Mouse (Mus musculus) embryonic facial prominence, embryonic 15.5 days (tissue): ENCODE data around the gene Josd2. TPM values are rescaled to one million over a fixed set of nuclear protein-coding genes. Genes with fewer than 3 reads are reported as not detected.

Experiments used
- ATAC-seq: fragments of 200-750 bp; cut with Nextera tagmentation; 2 replicates; pipeline ENCODE4 v1.8.0; 2017; ENCODE audit warnings: low read depth, moderate TSS enrichment; ENCODE audit not compliant: insufficient number of reproducible peaks, low FRiP score, low TSS enrichment
- H3K27ac ChIP-seq: fragments of 300-500 bp; sonication (generic); replicated peaks from 2 replicates; pipeline ENCODE4 v1.5.1; 2015; ENCODE audit warnings: mild to moderate bottlenecking, inconsistent platforms
- H3K27me3 ChIP-seq: fragments of 300-500 bp; sonication (generic); 2 replicates; pipeline ENCODE4 v1.6.1; 2015; ENCODE audit warnings: inconsistent platforms
- H3K36me3 ChIP-seq: fragments of 300-500 bp; sonication (generic); 2 replicates; pipeline ENCODE4 v1.6.1; 2015; ENCODE audit warnings: mild to moderate bottlenecking, inconsistent platforms
- H3K4me1 ChIP-seq: fragments of 300-500 bp; sonication (generic); 2 replicates; pipeline ENCODE4 v1.6.1; 2015; ENCODE audit warnings: inconsistent platforms
- H3K4me2 ChIP-seq: fragments of 300-500 bp; sonication (generic); replicated peaks from 2 replicates; pipeline ENCODE4 v1.6.1; 2015; ENCODE audit warnings: mild to moderate bottlenecking, inconsistent platforms
- H3K4me3 ChIP-seq: fragments of 300-500 bp; sonication (generic); replicated peaks from 2 replicates; pipeline ENCODE4 v1.5.1; 2015; ENCODE audit warnings: mild to moderate bottlenecking, inconsistent platforms
- H3K9ac ChIP-seq: fragments of 300-500 bp; sonication (generic); 2 replicates; pipeline ENCODE4 v1.6.1; 2015; ENCODE audit warnings: inconsistent platforms
- H3K9me3 ChIP-seq: fragments of 300-500 bp; sonication (generic); replicated peaks from 2 replicates; pipeline ENCODE4 v1.6.1; 2016; ENCODE audit warnings: inconsistent platforms
- WGBS: fragments of 180-500 bp; shearing (Covaris S2); methylation state at CpG from one replicate; pipeline ENCODE4 v1.1.7; 2015; 5-methylcytosine and 5-hydroxymethylcytosine counted together
- polyA plus RNA-seq: library from polyadenylated mRNA; unstranded; fragments of >200 nt; fragmentation: Nextera tagmentation; extraction: Ambion mirVana; gene quantifications from 2 replicates; pipeline ENCODE4 v1.2.1, GENCODE M21; 2015

Josd2 gene
- 121 and 124 TPM in 2 replicates for polyA plus RNA-seq

DNA sequence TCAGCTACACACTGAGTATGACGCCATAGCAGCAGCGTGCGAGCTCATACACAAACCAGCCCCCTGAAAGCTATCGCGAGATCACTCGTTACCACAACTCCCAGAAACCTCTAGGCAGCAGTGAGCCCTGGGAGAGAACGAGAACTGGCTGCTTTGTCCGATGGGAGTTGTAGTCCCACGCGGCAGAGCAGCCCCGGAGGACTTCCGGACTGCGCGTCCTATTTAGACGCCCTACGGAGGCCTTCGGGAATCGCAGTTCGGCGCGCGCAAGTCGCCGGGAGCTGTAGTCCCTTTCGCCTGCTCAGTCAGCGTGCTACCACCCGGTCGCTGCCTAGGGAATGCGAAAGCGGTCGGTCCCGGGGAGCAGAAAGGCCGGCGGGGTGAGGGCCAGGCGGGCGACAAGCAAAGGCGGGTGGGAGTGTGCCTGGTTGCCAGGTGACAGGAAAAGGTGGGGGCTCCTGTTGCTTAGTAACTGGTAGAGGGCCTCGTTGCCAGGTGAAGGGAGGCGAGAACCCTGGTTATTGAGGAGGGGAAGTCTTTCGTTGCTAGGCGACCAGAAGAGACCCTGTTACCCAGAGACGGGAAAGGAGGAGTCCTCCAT is at the start of gene Josd2:
TSS of gene Josd2 (plus strand) at position 170 of the 601 bp plus-strand sequence.
- H3K4me2 ChIP-seq, result peak within 1 kb of the TSS; percentile 61
- H3K4me3 ChIP-seq, result peak within 1 kb of the TSS; percentile 86
- peak; percentile 92 for ATAC-seq
- H3K9ac ChIP-seq, result peak within 1 kb of the TSS; percentile 82
- H3K9me3 ChIP-seq, result no peaks in the 10 kb centered on the region
- peaks cover 31% of the 10 kb centered on the region for H3K4me1 ChIP-seq
- peaks cover 4% of the 10 kb centered on the region; the same call in 1 of the 2 replicates for H3K36me3 ChIP-seq
- H3K27me3 ChIP-seq, result peaks cover 17% of the 10 kb centered on the region
- under 1% methylated on average over 42 of the region's 42 CpGs for WGBS
- peak within 1 kb of the TSS; percentile 85 for H3K27ac ChIP-seq

DNA sequence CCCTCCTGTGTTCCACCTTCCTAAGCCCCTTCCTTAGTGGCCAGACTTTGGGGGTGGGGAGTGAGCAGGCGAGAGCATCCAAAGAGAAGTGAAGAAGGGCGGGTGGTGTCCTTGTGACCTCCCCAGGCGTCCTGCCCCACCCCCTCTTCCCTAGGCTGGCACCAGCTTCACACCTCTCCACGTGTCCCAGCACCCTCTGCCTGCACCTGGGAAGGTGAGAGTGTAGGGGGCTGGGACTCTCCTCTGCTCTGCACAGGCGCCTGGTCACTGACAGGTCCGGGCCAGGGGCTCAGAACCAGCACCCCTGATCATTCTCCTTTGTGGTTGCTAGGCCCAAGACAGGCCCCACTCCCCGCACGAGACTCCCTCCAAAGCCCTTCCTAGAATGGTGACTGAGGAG is 40.1 kb upstream of the Josd2 start:
- Histone ChIP-seq H3K9ac (no peak overlapping the region), H3K4me2 (peak overlapping the region; percentile 81), H3K27ac (no peak overlapping the region), H3K4me3 (peak overlapping the region; percentile 61), H3K27me3 (peaks cover 54% of the 10 kb centered on the region), H3K4me1 (peaks cover 22% of the 10 kb centered on the region), H3K36me3 (no peaks in the 10 kb centered on the region), H3K9me3 (no peaks in the 10 kb centered on the region)
- no peak; the same call in 1 of the 2 replicates for ATAC-seq
- 9% methylated on average over 8 of the region's 8 CpGs for whole genome bisulfite sequencing

DNA sequence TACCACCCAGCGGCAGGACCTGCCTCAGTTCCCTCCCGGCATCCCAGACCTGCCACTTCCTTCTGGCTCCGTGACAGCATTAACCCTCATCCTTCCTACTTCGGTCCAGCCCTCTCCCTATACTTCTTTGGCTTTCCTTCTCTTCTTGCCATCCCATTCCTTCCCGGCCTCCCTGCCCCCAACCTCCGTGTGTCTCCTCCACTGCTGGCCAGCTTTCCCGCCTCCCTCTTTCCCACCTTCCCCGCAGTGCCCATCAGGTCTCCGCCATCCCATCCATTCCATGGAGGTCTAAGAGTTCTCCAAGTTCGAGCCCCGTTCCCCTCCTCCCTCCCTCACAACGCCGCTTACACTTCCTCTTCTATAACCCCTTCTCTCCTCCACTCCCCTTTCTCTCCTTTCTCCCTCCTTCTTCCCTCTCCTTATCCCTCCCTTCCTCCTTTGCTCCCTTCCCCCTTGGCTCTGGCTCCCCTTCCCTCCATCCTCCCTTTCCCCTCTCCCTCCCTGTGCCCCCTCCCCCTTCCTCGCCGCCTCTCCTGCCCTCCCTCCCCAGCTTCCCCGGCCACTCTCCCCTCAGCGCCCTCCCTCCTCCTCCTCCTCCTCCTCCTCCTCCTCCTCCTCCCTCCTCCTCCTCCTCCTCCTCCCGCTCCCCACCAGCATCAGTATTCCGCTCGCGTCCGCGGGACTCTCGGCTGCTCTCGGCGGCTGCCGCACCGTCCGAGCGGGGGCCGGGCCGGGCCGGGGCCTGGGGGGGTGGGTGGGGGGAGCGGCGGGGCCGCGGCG is 39.4 kb upstream of the Josd2 start:
- peak; percentile 21; the same call in 1 of the 2 replicates for ATAC-seq
- Histone ChIP-seq H3K4me2 (peak overlapping the region; percentile 81), H3K36me3 (no peaks in the 10 kb centered on the region), H3K4me1 (peaks cover 22% of the 10 kb centered on the region), H3K27me3 (peaks cover 52% of the 10 kb centered on the region), H3K27ac (0 out of 2 replicates have a peak overlapping the region, but pooled peaks have one; percentile 34), H3K9ac (no peak overlapping the region), H3K4me3 (peak overlapping the region; percentile 61), H3K9me3 (no peaks in the 10 kb centered on the region)
- 2% methylated on average over 15 of the region's 38 CpGs for WGBS

DNA sequence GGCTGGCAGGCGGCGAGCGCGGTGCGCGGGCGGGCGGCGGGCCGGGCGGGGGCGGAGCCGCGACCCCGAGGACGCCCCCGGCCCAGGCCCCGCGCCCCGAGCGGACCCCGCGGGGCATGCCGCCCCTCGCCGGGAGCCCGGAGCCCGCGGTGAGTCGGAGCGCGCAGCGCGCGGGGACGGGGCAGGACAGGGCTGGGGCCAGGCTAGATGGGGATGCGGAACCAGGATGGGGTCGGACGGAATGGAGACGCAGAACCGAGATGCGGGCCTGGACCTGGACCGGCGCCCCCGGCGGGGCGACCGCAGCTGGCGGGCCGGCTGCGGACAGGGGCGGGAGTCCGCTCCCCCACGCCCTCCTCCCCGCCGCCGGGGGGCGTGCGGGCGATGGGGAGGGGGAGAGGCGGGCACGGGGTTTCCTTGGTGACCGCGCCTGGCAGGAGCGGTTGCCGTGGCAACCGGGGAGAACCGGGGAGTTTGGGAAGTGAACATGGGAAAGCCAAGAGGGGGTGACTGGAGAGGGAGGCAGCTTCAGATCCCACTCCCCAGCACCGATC is 38.7 kb upstream of the Josd2 start, which contains the start of gene Lrrc4b:
TSS of gene Lrrc4b (plus strand) at position 51 of the 554 bp plus-strand sequence.
- Histone ChIP-seq H3K9me3 (no peaks in the 10 kb centered on the region), H3K9ac (peak within 1 kb of the TSS; percentile 44), H3K27me3 (peaks cover 52% of the 10 kb centered on the region), H3K4me2 (peak within 1 kb of the TSS; percentile 81), H3K36me3 (no peaks in the 10 kb centered on the region), H3K27ac (peak within 1 kb of the TSS; percentile 34; the same call in 1 of the 2 replicates), H3K4me1 (peaks cover 22% of the 10 kb centered on the region), H3K4me3 (peak within 1 kb of the TSS; percentile 61)
- no peak for ATAC-seq
- WGBS, result 1% methylated on average over 64 of the region's 69 CpGs

- 8% methylated on average over 30 of the region's 32 CpGs for WGBS
- H3K27ac ChIP-seq, result no peak overlapping the region; the same call in 1 of the 2 replicates
Observed at GRCm38 (mm10) chr7:44429534-44430488, 38.0 kb upstream of the Josd2 start.

GRCm38 (mm10) chr7:44432550-44432949 is 35.2 kb upstream of the Josd2 start:
- ATAC-seq, result no peak
- Histone ChIP-seq H3K27me3 (peaks cover 50% of the 10 kb centered on the region), H3K9me3 (no peaks in the 10 kb centered on the region), H3K36me3 (no peaks in the 10 kb centered on the region), H3K4me2 (no peak overlapping the region), H3K4me1 (peaks cover 21% of the 10 kb centered on the region), H3K4me3 (no peak overlapping the region), H3K27ac (no peak overlapping the region), H3K9ac (no peak overlapping the region)
- 72% methylated on average over 6 of the region's 6 CpGs for WGBS

More at GRCm38 (mm10) chr7:44429534-44430488, 38.0 kb upstream of the Josd2 start:
- no peak for ATAC-seq
- no peaks in the 10 kb centered on the region for H3K36me3 ChIP-seq
- peak overlapping the region; percentile 61 for H3K4me3 ChIP-seq
- no peaks in the 10 kb centered on the region for H3K9me3 ChIP-seq
- H3K9ac ChIP-seq, result no peak overlapping the region
- H3K4me2 ChIP-seq, result peak overlapping the region; percentile 81
- H3K4me1 ChIP-seq, result peaks cover 22% of the 10 kb centered on the region
- peaks cover 54% of the 10 kb centered on the region for H3K27me3 ChIP-seq

- H3K36me3 ChIP-seq, result no peaks in the 10 kb centered on the region
- 4% methylated on average over 7 of the region's 7 CpGs for WGBS
- H3K4me2 ChIP-seq, result no peak overlapping the region
- H3K4me1 ChIP-seq, result peaks cover 13% of the 10 kb centered on the region
- no peak overlapping the region for H3K27ac ChIP-seq
- H3K27me3 ChIP-seq, result peaks cover 50% of the 10 kb centered on the region
- H3K4me3 ChIP-seq, result no peak overlapping the region
- no peak overlapping the region for H3K9ac ChIP-seq
- ATAC-seq, result peak; percentile 40; the same call in 1 of the 2 replicates
- no peaks in the 10 kb centered on the region for H3K9me3 ChIP-seq
Observed at GRCm38 (mm10) chr7:44433371-44433770, 34.4 kb upstream of the Josd2 start.

GRCm38 (mm10) chr7:44434089-44434488 is 33.7 kb upstream of the Josd2 start:
- no peak overlapping the region for H3K4me3 ChIP-seq
- no peaks in the 10 kb centered on the region for H3K9me3 ChIP-seq
- H3K36me3 ChIP-seq, result no peaks in the 10 kb centered on the region
- peaks cover 11% of the 10 kb centered on the region for H3K4me1 ChIP-seq
- WGBS, result 65% methylated on average over 9 of the region's 9 CpGs
- H3K4me2 ChIP-seq, result no peak overlapping the region
- H3K27me3 ChIP-seq, result peaks cover 49% of the 10 kb centered on the region
- H3K27ac ChIP-seq, result no peak overlapping the region
- ATAC-seq, result no peak
- no peak overlapping the region for H3K9ac ChIP-seq

- H3K27me3 ChIP-seq, result peaks cover 51% of the 10 kb centered on the region
- 64% methylated on average over 5 of the region's 5 CpGs for WGBS
Observed at GRCm38 (mm10) chr7:44435796-44436195, 32.0 kb upstream of the Josd2 start.

DNA sequence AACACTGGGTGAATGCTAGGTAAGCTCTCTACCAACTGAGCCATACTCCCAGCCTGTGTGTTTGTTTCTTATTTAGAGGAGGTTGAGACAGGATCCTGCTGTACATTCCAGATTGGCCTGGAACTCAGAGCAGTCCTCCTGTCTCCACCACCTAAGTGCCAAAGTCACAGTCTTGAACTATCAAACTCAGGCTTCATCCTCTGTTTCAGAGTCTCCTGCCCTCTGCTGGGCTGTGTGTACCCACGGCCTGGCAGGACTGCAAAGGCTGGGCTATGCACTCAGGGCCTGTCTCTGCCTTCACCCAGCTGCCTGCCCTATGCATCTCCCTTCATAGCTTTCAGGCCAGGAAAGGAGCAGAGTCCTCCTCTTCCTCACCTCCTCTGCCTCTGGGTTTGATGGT is 31.5 kb upstream of the Josd2 start:
- 10% methylated on average over 1 of the region's 1 CpGs for WGBS

More at GRCm38 (mm10) chr7:44435796-44436195, 32.0 kb upstream of the Josd2 start:
- Histone ChIP-seq H3K4me2 (no peak overlapping the region), H3K27ac (no peak overlapping the region), H3K9me3 (no peaks in the 10 kb centered on the region), H3K4me1 (no peaks in the 10 kb centered on the region), H3K36me3 (no peaks in the 10 kb centered on the region), H3K4me3 (no peak overlapping the region), H3K9ac (no peak overlapping the region)
- no peak for ATAC-seq

More for the DNA sequence above, 31.5 kb upstream of the Josd2 start:
- no peak overlapping the region for H3K4me3 ChIP-seq
- no peak overlapping the region for H3K9ac ChIP-seq
- H3K9me3 ChIP-seq, result no peaks in the 10 kb centered on the region
- no peak overlapping the region for H3K27ac ChIP-seq
- no peaks in the 10 kb centered on the region for H3K4me1 ChIP-seq
- no peak for ATAC-seq
- H3K36me3 ChIP-seq, result no peaks in the 10 kb centered on the region
- H3K27me3 ChIP-seq, result peaks cover 52% of the 10 kb centered on the region
- H3K4me2 ChIP-seq, result no peak overlapping the region
